7 mouse cellular contexts compared by ENCODE assay signal in genomic region chr15:84639451-84640136, GRCm38 (mm10). TPM values are rescaled to one million over a fixed set of nuclear protein-coding genes. Genes with fewer than 3 reads are reported as not detected.
DNase-seq lines count a peak whose midpoint lies in the region; ATAC-seq and TF ChIP-seq lines count a peak whose summit lies in the region.

No protein-coding gene starts in this region.

- WGBS in midbrain, embryonic 10.5 days = 66% methylated on average over 6 of the region's 6 CpGs
- 68% methylated on average over 6 of the region's 6 CpGs for WGBS in midbrain, embryonic 14.5 days
- 33% methylated on average over 6 of the region's 6 CpGs for WGBS in limb, embryonic 14.5 days

- no peak for ATAC-seq in midbrain, embryonic 14.5 days (ENCODE audit: low FRiP score, low TSS enrichment)
- 0 out of 2 replicates have a peak, but pooled peaks have one; percentile 41 for ATAC-seq in limb, embryonic 14.5 days (ENCODE audit: low FRiP score, low read depth)

- H3K27me3 ChIP-seq in midbrain, embryonic 10.5 days (ENCODE audit: low read depth, poor library complexity, severe bottlenecking) = no peaks in the 10 kb centered on the region
- H3K27me3 ChIP-seq in midbrain, embryonic 14.5 days (ENCODE audit: control insufficient read depth, insufficient read depth, low read length) = no peaks in the 10 kb centered on the region
- no peaks in the 10 kb centered on the region for H3K27me3 ChIP-seq in limb, embryonic 14.5 days (ENCODE audit: control insufficient read depth, insufficient read depth, low read length)

- H3K4me1 ChIP-seq in midbrain, embryonic 10.5 days = peaks cover 28% of the 10 kb centered on the region
- no peaks in the 10 kb centered on the region for H3K4me1 ChIP-seq in midbrain, embryonic 14.5 days (ENCODE audit: control insufficient read depth, insufficient read depth, low read length)
- H3K4me1 ChIP-seq in limb, embryonic 14.5 days (ENCODE audit: control insufficient read depth, insufficient read depth, low read length) = peaks cover 14% of the 10 kb centered on the region

- intact Hi-C loops in heart, postnatal 14 days (cut with DNase I) = no loop called here

- H3K36me3 ChIP-seq in midbrain, embryonic 10.5 days = no peaks in the 10 kb centered on the region
- no peaks in the 10 kb centered on the region for H3K36me3 ChIP-seq in midbrain, embryonic 14.5 days (ENCODE audit: control insufficient read depth, insufficient read depth, low read length)
- H3K36me3 ChIP-seq in limb, embryonic 14.5 days (ENCODE audit: control insufficient read depth, insufficient read depth, low read length) = no peaks in the 10 kb centered on the region

- no peak for TF ChIP-seq POLR2A in limb, embryonic 14.5 days (IDR thresholded peaks at IDR 0.05; ENCODE audit: borderline replicate concordance, extremely low read depth, insufficient read depth, insufficient read length)

- H3K27ac ChIP-seq in midbrain, embryonic 10.5 days (replicated peaks) = peak overlapping the region; percentile 65
- no peak overlapping the region for H3K27ac ChIP-seq in midbrain, embryonic 14.5 days (replicated peaks; ENCODE audit: low read depth, low read length)
- peak overlapping the region; percentile 69 for H3K27ac ChIP-seq in limb, embryonic 14.5 days (replicated peaks; ENCODE audit: low read depth, low read length)

- DNase-seq in midbrain, embryonic 10.5 days (ENCODE audit: low spot score) = no peak
- DNase-seq in midbrain, embryonic 14.5 days = no peak
- peak; percentile 5 for DNase-seq in fat pad, adult 2 months (ENCODE audit: extremely low read depth, low read depth, low spot score)
- DNase-seq in heart, postnatal 14 days = peak; percentile 61 to 65
- peak; percentile 47 for DNase-seq in limb, embryonic 14.5 days (ENCODE audit: low spot score)
- DNase-seq in skeletal muscle tissue, adult 2 months (ENCODE audit: low read depth, low spot score) = peak; percentile 93
- DNase-seq in thymus, postnatal 0 days (ENCODE audit: low spot score) = no peak

- no peaks in the 10 kb centered on the region for H3K9me3 ChIP-seq in midbrain, embryonic 10.5 days (replicated peaks)
- H3K9me3 ChIP-seq in midbrain, embryonic 14.5 days (ENCODE audit: control insufficient read depth, low read length) = no peaks in the 10 kb centered on the region
- no peaks in the 10 kb centered on the region for H3K9me3 ChIP-seq in limb, embryonic 14.5 days (ENCODE audit: control insufficient read depth, low read length)

- H3K4me2 ChIP-seq in midbrain, embryonic 14.5 days (ENCODE audit: low read length) = no peak overlapping the region
- H3K4me2 ChIP-seq in limb, embryonic 14.5 days (replicated peaks; ENCODE audit: low read depth, low read length, severe bottlenecking) = no peak overlapping the region

- no peak overlapping the region for H3K4me3 ChIP-seq in midbrain, embryonic 10.5 days
- H3K4me3 ChIP-seq in midbrain, embryonic 14.5 days (replicated peaks; ENCODE audit: low read depth, low read length) = no peak overlapping the region
- no peak overlapping the region for H3K4me3 ChIP-seq in limb, embryonic 14.5 days (replicated peaks; ENCODE audit: low read length)

- no peak overlapping the region for H3K9ac ChIP-seq in midbrain, embryonic 14.5 days (replicated peaks; ENCODE audit: low read length)
- H3K9ac ChIP-seq in limb, embryonic 14.5 days (ENCODE audit: low read depth, low read length, severe bottlenecking) = peak overlapping the region; percentile 34; the same call in 1 of the 2 replicates

RNA-seq across cellular contexts. Expression of gene Prr5, which starts 29.8 kb away (rescaled TPM):
- 14.7 and 17.1 TPM in 2 replicates for polyA plus RNA-seq in midbrain, embryonic 10.5 days (2016; fragmentation: Nextera tagmentation; extraction: Ambion mirVana)
- 19.5 and 19.9 TPM in 2 replicates for polyA plus RNA-seq in midbrain, embryonic 14.5 days (2014; fragmentation: Nextera tagmentation; extraction: Ambion mirVana)
- 1 to 10 TPM; 5.6 to 8.3 TPM for total RNA-seq in heart, postnatal 14 days (2021)
- polyA plus RNA-seq in limb, embryonic 14.5 days (2012; rRNA removed) = 41.4 and 52.9 TPM in 2 replicates
- 29.7 and 29.8 TPM in 2 replicates for polyA plus RNA-seq in limb, embryonic 14.5 days (2014; fragmentation: Nextera tagmentation; extraction: Ambion mirVana)
- polyA plus RNA-seq in thymus, postnatal 0 days (2015; fragmentation: Nextera tagmentation; extraction: Ambion mirVana) = 13.3 and 13.7 TPM in 2 replicates

Comparison
In these comparisons a context has a peak if more than half of its experiments do, and no peak if none do; other contexts are left out.
1. DNase-seq: peak in fat pad, adult 2 months (single experiment), heart, postnatal 14 days (2 of 2), limb, embryonic 14.5 days (single experiment) and skeletal muscle tissue, adult 2 months (single experiment); none in midbrain, embryonic 10.5 days (single experiment), midbrain, embryonic 14.5 days (single experiment) and thymus, postnatal 0 days (single experiment).